Mouse (Mus musculus) lung, adult 18-20 months (tissue): ENCODE results near the gene Alg2.
A peak's percentile ranks its signal among the peaks of the same experiment; 100 is the strongest.

Experiments
- DNase-seq, 2 experiments: peaks; one replicate each; pipeline ENCODE4 v3.0.0; 2022; ENCODE audit warnings: mixed read lengths in 2 of 2

Gene Alg2

GRCm38 (mm10) chr4:47473968-47474729 lies at the start of gene Alg2, which contains the start of gene Sec61b:
Gene Alg2, minus strand, starts transcription at chr4:47474333.
Gene Sec61b, plus strand, starts transcription at chr4:47474658.
- peak; percentile 97 to 98 for DNase-seq

- no peak for DNase-seq
These were observed 47.9 kb upstream of the Alg2 start for GRCm38 (mm10) chr4:47521884-47522605.

GRCm38 (mm10) chr4:47520076-47520475 lies 45.9 kb upstream of the Alg2 start:
- DNase-seq = no peak

GRCm38 (mm10) chr4:47518551-47519181 lies 44.5 kb upstream of the Alg2 start:
- DNase-seq = no peak

GRCm38 (mm10) chr4:47504841-47505517 lies 30.8 kb upstream of the Alg2 start:
- DNase-seq = no peak

- no peak for DNase-seq
These were observed 28.9 kb upstream of the Alg2 start for GRCm38 (mm10) chr4:47503045-47503444.

- peak; percentile 7 to 35 for DNase-seq
These were observed 28.4 kb upstream of the Alg2 start for GRCm38 (mm10) chr4:47502546-47502971.

GRCm38 (mm10) chr4:47499121-47499545 lies 25.0 kb upstream of the Alg2 start:
- no peak for DNase-seq

GRCm38 (mm10) chr4:47497811-47498385 lies 23.8 kb upstream of the Alg2 start:
- DNase-seq = no peak

- DNase-seq = no peak
These were observed 20.6 kb upstream of the Alg2 start for GRCm38 (mm10) chr4:47494686-47495085.

- peak in 1 of 2 experiments; percentile 31 for DNase-seq
These were observed 20.0 kb upstream of the Alg2 start for GRCm38 (mm10) chr4:47494137-47494536.

GRCm38 (mm10) chr4:47493456-47493855 lies 19.3 kb upstream of the Alg2 start:
- no peak for DNase-seq

- no peak for DNase-seq
These were observed 18.4 kb upstream of the Alg2 start for GRCm38 (mm10) chr4:47492311-47493086.

- no peak for DNase-seq
These were observed 17.1 kb upstream of the Alg2 start for GRCm38 (mm10) chr4:47491243-47491642.

- no peak for DNase-seq
These were observed 6.4 kb upstream of the Alg2 start for GRCm38 (mm10) chr4:47480576-47480975.

GRCm38 (mm10) chr4:47480095-47480494 lies 6.0 kb upstream of the Alg2 start:
- no peak for DNase-seq

- DNase-seq = no peak
These were observed 3.4 kb upstream of the Alg2 start for GRCm38 (mm10) chr4:47477539-47477938.

GRCm38 (mm10) chr4:47474730-47475643 lies 854 bp upstream of the Alg2 start:
- no peak for DNase-seq

- peak in 1 of 2 experiments; percentile 4 for DNase-seq
These were observed 556 bp downstream of the Alg2 start for GRCm38 (mm10) chr4:47473586-47473967.

- DNase-seq = no peak
These were observed 6.9 kb downstream of the Alg2 start for GRCm38 (mm10) chr4:47467196-47467595.
